Mouse (Mus musculus): ENCODE measurements around the gene Xrcc3.

- TF ChIP-seq GATA1 (IDR thresholded peaks at IDR 0.05; ENCODE audit: borderline replicate concordance, low read length) (no peak), FLI1 (IDR thresholded peaks at IDR 0.05; ENCODE audit: low read length) (no peak)
These were observed 45.2 kb downstream of the Xrcc3 start for GRCm38 (mm10) chr12:111768322-111768928.

Measured in megakaryocyte, embryonic 14.5 days (primary cell).